Mouse (Mus musculus) G1E (cell line): ENCODE measurements at regions not wholly inside any gene's neighbourhood (a gene's known extent, or its start where the extent isn't known, plus 50 kb on each side); places are given as distances from the start of the nearest gene placed in this dataset.

Experiments used
- CTCF ChIP-seq: IDR thresholded peaks from 2 replicates; pipeline ENCODE4 v1.5.1; 2012; ENCODE audit warnings: low read depth, low read length, inconsistent platforms, mixed read lengths
- GATA1 ChIP-seq: IDR thresholded peaks from 2 replicates; pipeline ENCODE4 v1.6.1; 2012; ENCODE audit warnings: borderline replicate concordance, low read length, inconsistent platforms, mixed read lengths
- POLR2AphosphoS5 ChIP-seq: IDR thresholded peaks from 2 replicates; pipeline ENCODE4 v1.6.1; 2012; ENCODE audit warnings: low read depth, low read length, inconsistent platforms; ENCODE audit not compliant: insufficient replicate concordance
- TAL1 ChIP-seq: conservative IDR thresholded peaks from 2 replicates; pipeline ENCODE4 v1.6.1; 2012; ENCODE audit warnings: low read depth, low read length, inconsistent platforms, mixed read lengths

DNA sequence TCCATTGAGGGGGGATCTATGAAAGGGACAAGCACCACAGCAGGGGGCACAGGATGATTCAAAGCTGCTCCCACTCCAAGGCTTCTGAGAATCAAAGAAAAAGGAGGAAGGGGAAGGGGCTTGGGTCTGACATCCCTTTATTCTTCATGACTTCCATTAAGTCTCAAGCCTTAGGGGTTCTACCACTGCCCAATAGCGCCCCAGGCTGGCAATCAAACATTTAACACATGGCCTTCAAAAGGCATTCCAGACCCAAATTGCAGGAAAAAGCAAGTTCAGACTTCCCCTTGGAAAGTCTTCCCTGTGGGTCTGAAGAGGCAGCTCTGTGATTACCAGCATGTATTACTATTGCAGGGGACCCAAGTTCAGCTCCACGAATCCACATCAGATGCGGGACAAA, 377.2 kb downstream of the Lpin1 start:
- TF ChIP-seq CTCF, result no peak
- no peak for TF ChIP-seq POLR2AphosphoS5
- TF ChIP-seq TAL1, result no peak
- no peak for TF ChIP-seq GATA1
